Mouse (Mus musculus) frontal cortex, postnatal 25 days (tissue): ENCODE measurements around the gene Pcp4l1.

ENCODE experiments used
- DNase-seq, 2 experiments: peaks; one replicate each; pipeline ENCODE4 v3.0.0; 2022; ENCODE audit warnings: low spot score in 2 of 2

Pcp4l1 gene

GRCm38 (mm10) chr1:171135600-171135999, 60.5 kb downstream of the Pcp4l1 start:
- DNase-seq = no peak

GRCm38 (mm10) chr1:171130971-171131370, 65.1 kb downstream of the Pcp4l1 start:
- DNase-seq = no peak

- peak in 1 of 2 experiments; percentile 23 for DNase-seq
These were observed 66.8 kb downstream of the Pcp4l1 start for GRCm38 (mm10) chr1:171129251-171129650.

- DNase-seq = no peak
These were observed 71.7 kb downstream of the Pcp4l1 start for GRCm38 (mm10) chr1:171124398-171124797.
